Mouse (Mus musculus) adrenal gland (tissue): ENCODE data around the gene Hoxc6.

Experiments
- intact Hi-C: fragments of 180-260 bp; cut with DNase I; formaldehyde crosslinking; loops from one replicate; pipeline ENCODE4 v1.15.1; 2025

Gene Hoxc6

GRCm38 (mm10) chr15:103010112-103010846 is 12.2 kb downstream of the Hoxc6 start:
- intact Hi-C loops: loop anchor here (5.0 kb wide), 1 partner anchor 112 kb away; no protein-coding TSS in a partner anchor

DNA sequence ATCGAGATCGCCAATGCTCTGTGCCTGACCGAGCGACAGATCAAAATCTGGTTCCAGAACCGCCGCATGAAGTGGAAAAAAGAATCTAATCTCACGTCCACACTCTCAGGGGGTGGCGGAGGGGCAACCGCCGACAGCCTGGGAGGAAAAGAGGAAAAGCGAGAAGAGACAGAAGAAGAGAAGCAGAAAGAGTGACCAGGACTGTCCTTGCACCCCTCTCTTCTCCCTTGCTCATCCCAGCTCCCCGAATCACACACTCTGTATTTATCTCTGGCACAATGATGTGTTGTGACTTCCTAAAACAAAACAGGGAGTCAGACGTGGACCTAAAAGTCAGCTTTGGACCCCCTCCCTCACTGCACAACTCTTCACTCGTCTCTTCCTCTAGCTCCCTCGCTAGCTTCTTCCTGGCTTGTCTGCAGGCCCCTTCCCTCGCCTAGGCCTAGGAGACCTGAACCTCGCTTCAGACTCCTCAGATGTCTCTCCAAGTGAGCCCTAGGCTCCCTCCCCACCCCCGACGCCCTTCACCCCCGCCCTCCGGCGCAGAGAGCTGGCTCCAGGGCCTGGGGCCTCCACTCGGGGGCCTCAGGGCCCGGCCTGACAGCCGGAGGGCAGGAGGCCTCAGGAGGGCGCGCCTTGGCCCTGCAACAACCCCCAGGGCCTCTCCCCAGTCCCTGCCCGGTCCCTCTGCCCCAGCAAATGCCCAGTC is 12.9 kb downstream of the Hoxc6 start:
- intact Hi-C loops: loop anchor here (5.0 kb wide), 1 partner anchor 111 kb away; no protein-coding TSS in a partner anchor

DNA sequence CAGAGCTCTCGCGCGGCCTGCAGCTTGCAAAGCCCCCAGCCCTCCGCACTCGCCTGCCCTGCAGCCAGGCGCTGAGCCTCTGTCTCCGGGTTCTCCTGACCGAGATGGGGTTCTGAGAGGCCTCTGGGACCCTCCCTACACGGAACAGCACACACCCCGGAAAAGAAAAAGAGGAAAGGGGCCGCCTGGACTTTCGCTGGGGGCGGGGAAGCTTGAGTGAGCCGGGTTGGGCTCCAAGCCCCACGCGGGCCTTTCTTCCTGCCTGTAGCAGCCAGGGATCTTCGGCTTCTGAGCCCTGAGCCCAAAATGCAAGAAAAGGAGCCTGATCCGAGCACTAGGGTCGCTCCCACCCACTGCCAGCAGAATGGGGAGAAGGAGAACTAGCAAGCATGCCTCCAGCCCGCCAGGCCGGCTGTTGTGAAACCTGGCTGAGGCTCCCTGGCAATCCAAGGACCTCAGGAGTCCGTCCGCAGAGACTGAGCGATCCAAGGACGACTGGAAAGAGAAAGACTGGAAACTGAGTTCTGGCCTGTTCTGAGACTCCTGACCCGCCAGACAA is 13.9 kb downstream of the Hoxc6 start:
- intact Hi-C loops: loop anchor here (5.0 kb wide), 1 partner anchor 110 kb away; no protein-coding TSS in a partner anchor

GRCm38 (mm10) chr15:103013238-103013984 is 15.4 kb downstream of the Hoxc6 start:
- intact Hi-C loops: loop anchor here (5.0 kb wide), 1 partner anchor 109 kb away; no protein-coding TSS in a partner anchor

- intact Hi-C loops: loop anchor here (5.0 kb wide), 1 partner anchor 108 kb away; no protein-coding TSS in a partner anchor
These were observed 16.3 kb downstream of the Hoxc6 start for GRCm38 (mm10) chr15:103014166-103015008.

GRCm38 (mm10) chr15:103015009-103015399 is 16.9 kb downstream of the Hoxc6 start:
- intact Hi-C loops: no loop called here

DNA sequence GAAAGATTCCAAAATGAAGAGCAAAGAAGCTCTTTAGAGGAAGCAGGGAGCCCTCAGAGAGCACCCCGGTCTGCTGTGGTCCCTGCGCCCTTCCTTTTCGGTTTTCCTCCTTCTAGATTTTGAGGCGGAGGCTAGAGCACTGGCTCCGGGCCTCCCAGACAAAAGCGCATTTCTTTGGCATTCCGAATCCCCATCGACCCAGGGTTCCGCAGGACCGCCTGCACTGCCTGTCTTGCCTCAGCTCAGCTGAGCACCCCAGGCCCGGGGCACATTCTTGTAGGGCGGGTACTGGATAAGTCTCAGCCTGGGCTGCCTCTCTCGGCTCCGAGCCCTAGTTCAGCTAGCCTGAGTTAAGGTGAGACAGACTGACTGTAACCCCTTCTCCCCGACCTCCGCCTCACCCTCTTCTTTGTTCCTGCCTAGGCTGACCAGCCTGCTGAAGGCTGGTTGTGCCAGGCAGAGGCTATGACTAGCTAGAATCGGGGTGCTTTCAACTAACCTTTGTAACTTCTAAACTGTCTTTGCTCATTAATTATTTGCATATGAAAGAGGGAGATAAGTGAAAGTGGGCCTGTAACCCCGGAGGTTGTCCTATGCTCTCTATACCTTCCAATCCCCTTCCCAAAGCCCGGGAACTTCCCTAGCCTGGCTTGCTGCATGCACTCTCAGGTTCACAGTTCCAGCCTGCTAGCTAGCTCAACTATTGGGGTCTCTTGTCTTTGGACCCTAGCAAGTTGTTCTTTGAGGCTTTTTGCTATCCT is 17.5 kb downstream of the Hoxc6 start:
- intact Hi-C loops: no loop called here

GRCm38 (mm10) chr15:103018636-103019035 is 20.6 kb downstream of the Hoxc6 start, which contains the start of gene Hoxc4:
Gene Hoxc4, plus strand, starts transcription at chr15:103018934.
- intact Hi-C loops: no loop called here

- intact Hi-C loops: no loop called here
These were observed 22.9 kb downstream of the Hoxc6 start for GRCm38 (mm10) chr15:103020899-103021418.

DNA sequence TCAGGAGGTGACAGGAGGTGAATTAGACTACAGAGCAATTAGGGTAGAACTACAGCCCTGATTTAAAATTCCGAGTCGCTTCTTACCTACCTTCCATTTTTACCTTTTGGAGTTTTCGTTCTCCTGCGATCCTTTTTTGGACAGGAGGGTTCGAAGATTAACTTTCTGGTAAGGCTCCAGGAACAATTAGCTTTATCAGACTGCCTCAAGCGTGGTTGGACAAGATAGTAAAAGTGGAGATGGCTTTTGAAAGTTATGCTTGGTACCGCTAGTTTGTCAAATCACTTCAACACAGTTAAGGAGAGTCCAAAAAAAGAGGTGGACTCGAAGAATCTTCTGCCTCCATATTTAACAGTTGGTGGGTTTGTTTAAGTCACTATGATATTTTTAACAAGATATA is 23.5 kb downstream of the Hoxc6 start:
- intact Hi-C loops: no loop called here

DNA sequence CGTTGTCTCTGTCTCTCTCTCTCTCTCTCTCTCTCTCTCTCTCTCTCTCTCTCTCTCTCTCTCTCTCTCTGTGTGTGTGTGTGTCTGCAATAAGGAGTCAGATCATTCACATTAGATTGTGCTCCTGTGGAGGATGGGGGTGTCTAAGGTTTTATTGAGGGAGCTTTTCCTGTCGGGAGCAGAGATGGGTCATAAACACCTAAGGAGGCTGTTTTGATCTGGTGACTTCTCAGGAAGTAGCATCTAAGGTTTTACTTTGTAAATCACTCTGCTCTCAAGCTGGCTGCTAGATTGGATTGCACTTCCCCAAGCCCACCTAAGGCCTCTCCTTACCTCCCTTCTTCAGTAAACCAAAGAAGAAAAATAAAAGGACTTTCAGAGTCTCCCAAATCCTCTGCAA is 26.1 kb downstream of the Hoxc6 start:
- intact Hi-C loops: no loop called here

DNA sequence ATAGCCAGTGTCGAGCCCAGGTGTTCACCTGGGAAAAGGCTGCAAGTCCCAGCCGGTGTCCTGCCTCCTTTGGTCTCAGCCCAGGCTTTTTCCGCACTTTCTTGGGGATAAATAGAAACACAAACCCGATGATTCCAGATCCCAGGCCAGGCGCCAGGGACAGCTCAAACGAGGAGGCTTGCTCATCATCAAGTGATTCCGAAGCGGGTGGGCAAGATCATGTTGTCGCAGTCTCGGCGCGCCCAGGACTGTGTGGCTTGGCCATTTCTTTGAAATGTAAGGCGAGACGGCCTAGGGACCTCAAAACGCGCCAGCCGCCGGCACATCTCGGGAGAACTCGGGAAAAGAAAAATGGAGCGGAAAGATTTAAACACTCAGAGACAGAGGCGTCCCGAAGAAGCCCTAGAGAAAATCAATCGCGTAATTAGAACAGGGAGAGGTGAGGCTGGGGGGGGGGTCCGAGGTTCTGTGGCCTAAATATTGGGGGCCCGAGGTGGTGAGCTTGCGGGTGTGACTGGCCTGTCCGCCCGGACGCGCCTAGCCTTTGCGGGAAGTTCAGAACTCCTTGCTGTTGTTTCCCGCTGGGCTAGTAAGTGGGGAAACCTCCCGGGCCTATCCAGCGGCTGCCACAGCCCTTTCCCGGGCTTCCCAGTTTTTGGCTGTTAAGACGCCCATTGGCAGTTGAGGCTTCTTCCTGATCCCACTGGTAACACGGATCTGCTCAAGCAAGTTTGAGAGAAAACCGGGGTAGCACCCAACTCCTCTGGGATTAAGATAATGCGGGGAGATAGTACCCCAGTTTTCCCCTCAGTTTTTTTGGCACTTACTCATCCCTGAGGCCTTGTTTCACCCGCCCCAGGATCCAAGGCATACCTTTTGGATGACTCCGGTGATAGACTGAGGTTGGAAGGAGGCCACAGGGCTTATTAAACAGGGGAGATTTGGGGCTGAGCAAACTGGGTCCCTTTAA is 29.5 kb downstream of the Hoxc6 start:
- intact Hi-C loops: no loop called here

- intact Hi-C loops: no loop called here
These were observed 31.0 kb downstream of the Hoxc6 start for GRCm38 (mm10) chr15:103028916-103029512.

DNA sequence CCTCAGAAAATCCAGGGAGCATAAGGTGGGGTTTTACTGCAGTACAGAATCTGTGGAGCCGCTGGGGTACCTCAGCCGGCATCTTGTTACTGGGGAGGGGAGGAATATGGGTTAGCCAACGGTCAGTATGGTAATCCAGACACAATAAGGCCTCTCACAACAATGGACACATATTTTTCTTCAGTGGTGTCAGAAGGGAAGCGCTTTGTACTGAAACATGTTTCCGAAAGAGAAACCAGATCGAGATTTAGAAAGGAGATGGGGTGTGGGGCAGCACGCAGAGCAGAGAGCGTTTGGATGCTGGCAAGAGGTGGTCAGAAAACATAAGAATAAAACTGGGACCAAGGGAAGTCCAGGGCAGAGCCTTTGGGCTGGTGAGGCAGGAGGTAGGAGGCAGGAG is 32.1 kb downstream of the Hoxc6 start:
- intact Hi-C loops: no loop called here

- intact Hi-C loops: no loop called here
These were observed 34.1 kb downstream of the Hoxc6 start for GRCm38 (mm10) chr15:103032167-103032566.

GRCm38 (mm10) chr15:103032646-103033575 is 34.9 kb downstream of the Hoxc6 start:
- intact Hi-C loops: no loop called here
